Mouse (Mus musculus) kidney, postnatal 0 days (tissue): ENCODE results near the gene N6amt1. TPM values are rescaled to one million over a fixed set of nuclear protein-coding genes. Genes with fewer than 3 reads are reported as not detected.

ENCODE experiments used
- ATAC-seq: fragments of 200-750 bp; cut with Nextera tagmentation; replicated peaks from 2 replicates; pipeline ENCODE4 v1.8.0; 2017; ENCODE audit warnings: low read depth, moderate number of reproducible peaks, moderate TSS enrichment, moderate library complexity; ENCODE audit not compliant: low FRiP score
- DNase-seq: peaks from one replicate; pipeline ENCODE4 v3.0.0-alpha.2; 2016; ENCODE audit warnings: low spot score
- H3K27ac ChIP-seq: fragments of 300-500 bp; sonication (generic); 2 replicates; pipeline ENCODE4 v1.5.1; 2014; ENCODE audit warnings: mild to moderate bottlenecking
- H3K27me3 ChIP-seq: fragments of 300-500 bp; sonication (generic); 2 replicates; pipeline ENCODE4 v1.6.1; 2014; ENCODE audit warnings: low read length, mixed read lengths; ENCODE audit not compliant: insufficient read depth
- H3K36me3 ChIP-seq: fragments of 300-500 bp; sonication (generic); 2 replicates; pipeline ENCODE4 v1.6.1; 2014; ENCODE audit warnings: low read length, mixed read lengths; ENCODE audit not compliant: insufficient read depth
- H3K4me1 ChIP-seq: fragments of 300-500 bp; sonication (generic); replicated peaks from 2 replicates; pipeline ENCODE4 v1.6.1; 2014; ENCODE audit warnings: antibody characterized with exemption, low read length, mixed read lengths; ENCODE audit not compliant: insufficient read depth
- H3K4me2 ChIP-seq: fragments of 300-500 bp; sonication (generic); 2 replicates; pipeline ENCODE4 v1.6.1; 2014; ENCODE audit warnings: mild to moderate bottlenecking, low read length, moderate library complexity, mixed read lengths
- H3K4me3 ChIP-seq: fragments of 300-500 bp; sonication (generic); replicated peaks from 2 replicates; pipeline ENCODE4 v1.5.1; 2014; ENCODE audit warnings: low read depth, low read length
- H3K9ac ChIP-seq: fragments of 300-500 bp; sonication (generic); 2 replicates; pipeline ENCODE4 v1.6.1; 2014; ENCODE audit warnings: low read depth, low read length
- H3K9me3 ChIP-seq: fragments of 300-500 bp; sonication (generic); replicated peaks from 2 replicates; pipeline ENCODE4 v1.6.1; 2016; ENCODE audit warnings: low read length, inconsistent platforms, mixed read lengths
- CTCF ChIP-seq: IDR thresholded peaks from 2 replicates; pipeline ENCODE4 v1.5.1; 2016; ENCODE audit warnings: antibody characterized with exemption, low read depth, mild to moderate bottlenecking, moderate library complexity
- WGBS: fragments of 180-500 bp; shearing (Covaris S2); extraction: QIAGEN DNeasy Blood & Tissue Kit; methylation state at CpG from one replicate; pipeline ENCODE4 v1.1.7; 2014; 5-methylcytosine and 5-hydroxymethylcytosine counted together
- polyA plus RNA-seq: library from polyadenylated mRNA; unstranded; fragments of >200 nt; fragmentation: Nextera tagmentation; extraction: Ambion mirVana; gene quantifications from 2 replicates; pipeline ENCODE4 v1.2.1, GENCODE M21; 2015

The N6amt1 gene
- polyA plus RNA-seq, 1 experiment from 2014 or later, result 27.2 TPM

- no peak overlapping the region for H3K9ac ChIP-seq
Measured at GRCm38 (mm10) chr16:87366445-87366844, 12.5 kb downstream of the N6amt1 start.

GRCm38 (mm10) chr16:87382996-87383395 is 29.0 kb downstream of the N6amt1 start:
- no peak overlapping the region for H3K4me3 ChIP-seq
- no peak overlapping the region for H3K27ac ChIP-seq
- no peak for DNase-seq
- H3K4me1 ChIP-seq, result no peaks in the 10 kb centered on the region
- no peak overlapping the region for H3K4me2 ChIP-seq
- H3K9me3 ChIP-seq, result no peaks in the 10 kb centered on the region
- TF ChIP-seq CTCF, result no peak
- 86% methylated on average over 2 of the region's 2 CpGs for WGBS
- no peak overlapping the region for H3K9ac ChIP-seq
- H3K27me3 ChIP-seq, result no peaks in the 10 kb centered on the region
- no peak for ATAC-seq
- peaks cover 46% of the 10 kb centered on the region for H3K36me3 ChIP-seq

More at GRCm38 (mm10) chr16:87366445-87366844, 12.5 kb downstream of the N6amt1 start:
- DNase-seq, result no peak
- Histone ChIP-seq H3K27me3 (no peaks in the 10 kb centered on the region), H3K27ac (peak overlapping the region; percentile 77), H3K4me1 (no peaks in the 10 kb centered on the region), H3K36me3 (peaks cover 42% of the 10 kb centered on the region), H3K4me3 (no peak overlapping the region), H3K9me3 (no peaks in the 10 kb centered on the region), H3K4me2 (no peak overlapping the region)
- ATAC-seq, result peak; percentile 76
- 81% methylated on average over 6 of the region's 6 CpGs for WGBS
- TF ChIP-seq CTCF, result no peak

- WGBS, result 73% methylated on average over 2 of the region's 2 CpGs
- H3K36me3 ChIP-seq, result peaks cover 38% of the 10 kb centered on the region
- no peak overlapping the region for H3K27ac ChIP-seq
- TF ChIP-seq CTCF, result no peak
- no peak overlapping the region for H3K4me3 ChIP-seq
- no peak overlapping the region for H3K9ac ChIP-seq
- ATAC-seq, result no peak
- H3K9me3 ChIP-seq, result no peaks in the 10 kb centered on the region
- H3K4me2 ChIP-seq, result no peak overlapping the region
- DNase-seq, result no peak
- H3K27me3 ChIP-seq, result no peaks in the 10 kb centered on the region
- no peaks in the 10 kb centered on the region for H3K4me1 ChIP-seq
Measured at GRCm38 (mm10) chr16:87384366-87384765, 30.4 kb downstream of the N6amt1 start.

- Histone ChIP-seq H3K9me3 (no peaks in the 10 kb centered on the region), H3K27ac (no peak overlapping the region), H3K27me3 (no peaks in the 10 kb centered on the region), H3K4me3 (no peak overlapping the region), H3K9ac (no peak overlapping the region), H3K4me2 (no peak overlapping the region), H3K4me1 (no peaks in the 10 kb centered on the region), H3K36me3 (peaks cover 10% of the 10 kb centered on the region)
- no peak for ATAC-seq
- WGBS, result 100% methylated on average over 3 of the region's 3 CpGs
- DNase-seq, result no peak
- no peak for TF ChIP-seq CTCF
Measured at GRCm38 (mm10) chr16:87387444-87387977, 33.5 kb downstream of the N6amt1 start.

GRCm38 (mm10) chr16:87393813-87394548 is 40.0 kb downstream of the N6amt1 start:
- no peaks in the 10 kb centered on the region for H3K27me3 ChIP-seq
- H3K4me2 ChIP-seq, result no peak overlapping the region
- no peak overlapping the region for H3K27ac ChIP-seq
- TF ChIP-seq CTCF, result peak; percentile 82
- 49% methylated on average over 16 of the region's 16 CpGs for WGBS
- no peaks in the 10 kb centered on the region for H3K9me3 ChIP-seq
- no peaks in the 10 kb centered on the region for H3K4me1 ChIP-seq
- no peak overlapping the region for H3K9ac ChIP-seq
- peak; percentile 89 for DNase-seq
- ATAC-seq, result peak; percentile 66
- H3K4me3 ChIP-seq, result no peak overlapping the region
- H3K36me3 ChIP-seq, result peaks cover 41% of the 10 kb centered on the region

- Histone ChIP-seq H3K9me3 (no peaks in the 10 kb centered on the region), H3K4me1 (no peaks in the 10 kb centered on the region), H3K27ac (no peak overlapping the region), H3K4me2 (no peak overlapping the region), H3K9ac (no peak overlapping the region), H3K4me3 (no peak overlapping the region), H3K36me3 (peaks cover 45% of the 10 kb centered on the region), H3K27me3 (no peaks in the 10 kb centered on the region)
- peak; percentile 38; the same call in 1 of the 2 replicates for TF ChIP-seq CTCF
- WGBS, result 88% methylated on average over 3 of the region's 3 CpGs
- peak; percentile 22 for DNase-seq
- ATAC-seq, result no peak
Measured at GRCm38 (mm10) chr16:87405001-87405400, 51.0 kb downstream of the N6amt1 start.

Other genes starting within 250 kb of the N6amt1 start
- gene Ltn1, start 78.4 kb downstream of the N6amt1 start, polyA plus RNA-seq, result 15.6 and 17.4 TPM in 2 replicates
- 12.9 and 15.2 TPM in 2 replicates for gene Rwdd2b, start 86.4 kb downstream of the N6amt1 start, polyA plus RNA-seq
- gene Usp16, start 100.5 kb downstream of the N6amt1 start, polyA plus RNA-seq, result 47.2 and 54.1 TPM in 2 replicates
- gene Cct8, start 141.7 kb downstream of the N6amt1 start, polyA plus RNA-seq, result 315 and 339 TPM in 2 replicates
- gene Map3k7cl, start 199.1 kb downstream of the N6amt1 start, polyA plus RNA-seq, result 2.1 and 2.7 TPM in 2 replicates